Mouse (Mus musculus) liver, adult 2 months (tissue): Measurements from ENCODE around the gene Map3k20.

Source experiments
- CTCF ChIP-seq: fragments of 200-500 bp; IDR thresholded peaks from 2 replicates; pipeline ENCODE4 v1.5.1; 2011; ENCODE audit warnings: low read depth, low read length, control low read depth
- POLR2A ChIP-seq: fragments of 200-500 bp; IDR thresholded peaks from 2 replicates; pipeline ENCODE4 v1.6.1; 2011; ENCODE audit warnings: low read length, control low read depth; ENCODE audit not compliant: insufficient read depth; ENCODE audit errors: extremely low read depth

- TF ChIP-seq CTCF: no peak
- no peak for TF ChIP-seq POLR2A
These were observed 7.1 kb downstream of the Map3k20 start for GRCm38 (mm10) chr2:72292573-72292972.
